Mouse (Mus musculus): ENCODE measurements around the gene Gas2l2.

Gas2l2 gene

GRCm38 (mm10) chr11:83394802-83395439, 34.3 kb downstream of the Gas2l2 start:
- DNase-seq (ENCODE audit: low spot score) = no peak

GRCm38 (mm10) chr11:83393062-83393461, 36.2 kb downstream of the Gas2l2 start:
- no peak for DNase-seq (ENCODE audit: low spot score)

- DNase-seq (ENCODE audit: low spot score) = no peak
Measured at GRCm38 (mm10) chr11:83383532-83383887, 45.7 kb downstream of the Gas2l2 start.

- no peak for DNase-seq (ENCODE audit: low spot score)
Measured at GRCm38 (mm10) chr11:83382876-83383531, 46.3 kb downstream of the Gas2l2 start.

- no peak for DNase-seq (ENCODE audit: low spot score)
Measured at GRCm38 (mm10) chr11:83379745-83380341, 49.4 kb downstream of the Gas2l2 start.
